Mouse (Mus musculus): ENCODE results near the gene Nrip2. TPM values are rescaled to one million over a fixed set of nuclear protein-coding genes. Genes with fewer than 3 reads are reported as not detected.
A peak's percentile ranks its signal among the peaks of the same experiment; 100 is the strongest.

The Nrip2 gene
- polyA plus RNA-seq, 2 experiments, result 0.70 to 1.5 TPM

GRCm38 (mm10) chr6:128421480-128421879, 22.4 kb downstream of the Nrip2 start:
- H3K9me3 ChIP-seq (ENCODE audit: control insufficient read depth, low read length), result no peaks in the 10 kb centered on the region
- no peaks in the 10 kb centered on the region for H3K27me3 ChIP-seq (ENCODE audit: control insufficient read depth, insufficient read depth, low read length)
- H3K36me3 ChIP-seq (replicated peaks; ENCODE audit: control insufficient read depth, insufficient read depth, low read depth), result no peaks in the 10 kb centered on the region
- H3K4me2 ChIP-seq (ENCODE audit: low read depth), result no peak overlapping the region
- WGBS (ENCODE audit: insufficient replicate concordance), result 86% methylated on average over 3 of the region's 3 CpGs
- H3K9ac ChIP-seq (replicated peaks), result no peak overlapping the region
- peaks cover 0 to 15% of the 10 kb centered on the region in 2 experiments; a peak in 3 of 4 replicates for H3K4me1 ChIP-seq (replicated peaks; ENCODE audit: control insufficient read depth in 2 of 2, insufficient read depth in 2 of 2, low read length in 1 of 2)
- no peak for TF ChIP-seq EP300 (IDR thresholded peaks at IDR 0.05; ENCODE audit: low read depth)
- no peak for TF ChIP-seq CTCF (IDR thresholded peaks at IDR 0.05; ENCODE audit: low read depth)
- H3K27ac ChIP-seq, result no peak overlapping the region
- DNase-seq (ENCODE audit: low read depth in 3 of 3, low spot score in 3 of 3), result no peak
- no peak for ATAC-seq (ENCODE audit: insufficient read depth)
- H3K4me3 ChIP-seq (ENCODE audit: insufficient read depth in 1 of 2, low read depth in 2 of 2, low read length in 2 of 2), result no peak overlapping the region

GRCm38 (mm10) chr6:128423496-128424268, 24.6 kb downstream of the Nrip2 start:
- Histone ChIP-seq H3K36me3 (replicated peaks; ENCODE audit: control insufficient read depth, insufficient read depth, low read depth) (peaks cover under 1% of the 10 kb centered on the region; the same call in 1 of the 2 replicates), H3K27ac (peak overlapping the region; percentile 82), H3K4me3 (ENCODE audit: insufficient read depth in 1 of 2, low read depth in 2 of 2, low read length in 2 of 2) (peak overlapping the region; percentile 64 to 92), H3K4me2 (ENCODE audit: low read depth) (peak overlapping the region; percentile 80), H3K4me1 (replicated peaks; ENCODE audit: control insufficient read depth in 2 of 2, insufficient read depth in 2 of 2, low read length in 1 of 2) (peaks cover 0 to 15% of the 10 kb centered on the region in 2 experiments; a peak in 3 of 4 replicates), H3K9me3 (ENCODE audit: control insufficient read depth, low read length) (no peaks in the 10 kb centered on the region), H3K27me3 (ENCODE audit: control insufficient read depth, insufficient read depth, low read length) (no peaks in the 10 kb centered on the region), H3K9ac (replicated peaks) (peak overlapping the region; percentile 65)
- TF ChIP-seq CTCF (IDR thresholded peaks at IDR 0.05; ENCODE audit: low read depth) (no peak), EP300 (IDR thresholded peaks at IDR 0.05; ENCODE audit: low read depth) (peak; percentile 74)
- WGBS (ENCODE audit: insufficient replicate concordance), result 12% methylated on average over 14 of the region's 16 CpGs
- ATAC-seq (ENCODE audit: insufficient read depth) (peak; percentile 76), DNase-seq (ENCODE audit: low read depth in 3 of 3, low spot score in 3 of 3) (peak; percentile 59 to 66 (median 61))

GRCm38 (mm10) chr6:128424269-128425019, 25.3 kb downstream of the Nrip2 start, which contains the start of gene Itfg2:
Gene Itfg2 (minus strand): TSS chr6:128424931.
- no peak for TF ChIP-seq CTCF (IDR thresholded peaks at IDR 0.05; ENCODE audit: low read depth)
- TF ChIP-seq EP300 (IDR thresholded peaks at IDR 0.05; ENCODE audit: low read depth), result 0 out of 2 replicates have a peak, but pooled peaks have one; percentile 18
- Histone ChIP-seq H3K4me1 (replicated peaks; ENCODE audit: control insufficient read depth in 2 of 2, insufficient read depth in 2 of 2, low read length in 1 of 2) (peaks cover 0 to 15% of the 10 kb centered on the region in 2 experiments; a peak in 3 of 4 replicates), H3K27ac (peak within 1 kb of the TSS; percentile 82), H3K27me3 (ENCODE audit: control insufficient read depth, insufficient read depth, low read length) (no peaks in the 10 kb centered on the region), H3K9ac (replicated peaks) (peak within 1 kb of the TSS; percentile 65), H3K4me2 (ENCODE audit: low read depth) (peak within 1 kb of the TSS; percentile 80), H3K9me3 (ENCODE audit: control insufficient read depth, low read length) (no peaks in the 10 kb centered on the region), H3K36me3 (replicated peaks; ENCODE audit: control insufficient read depth, insufficient read depth, low read depth) (peaks cover 2% of the 10 kb centered on the region; the same call in 1 of the 2 replicates), H3K4me3 (ENCODE audit: insufficient read depth in 1 of 2, low read depth in 2 of 2, low read length in 2 of 2) (peak within 1 kb of the TSS; percentile 64 to 92)
- DNase-seq (ENCODE audit: low read depth in 3 of 3, low spot score in 3 of 3) (peak; percentile 91 to 94 (median 93)), ATAC-seq (ENCODE audit: insufficient read depth) (peak; percentile 93)
- WGBS (ENCODE audit: insufficient replicate concordance), result under 1% methylated on average over 42 of the region's 42 CpGs

GRCm38 (mm10) chr6:128425046-128425445, 25.9 kb downstream of the Nrip2 start:
- Histone ChIP-seq H3K27me3 (ENCODE audit: control insufficient read depth, insufficient read depth, low read length) (no peaks in the 10 kb centered on the region), H3K9ac (replicated peaks) (peak overlapping the region; percentile 65), H3K4me3 (ENCODE audit: insufficient read depth in 1 of 2, low read depth in 2 of 2, low read length in 2 of 2) (peak overlapping the region; percentile 64 to 92), H3K27ac (no peak overlapping the region; the same call in 1 of the 2 replicates), H3K4me1 (replicated peaks; ENCODE audit: control insufficient read depth in 2 of 2, insufficient read depth in 2 of 2, low read length in 1 of 2) (peaks cover 0 to 17% of the 10 kb centered on the region in 2 experiments; a peak in 3 of 4 replicates), H3K4me2 (ENCODE audit: low read depth) (peak overlapping the region; percentile 80), H3K9me3 (ENCODE audit: control insufficient read depth, low read length) (no peaks in the 10 kb centered on the region), H3K36me3 (replicated peaks; ENCODE audit: control insufficient read depth, insufficient read depth, low read depth) (peaks cover 6% of the 10 kb centered on the region)
- TF ChIP-seq EP300 (IDR thresholded peaks at IDR 0.05; ENCODE audit: low read depth) (0 out of 2 replicates have a peak, but pooled peaks have one; percentile 3), CTCF (IDR thresholded peaks at IDR 0.05; ENCODE audit: low read depth) (no peak)
- 15% methylated on average over 9 of the region's 9 CpGs for WGBS (ENCODE audit: insufficient replicate concordance)
- ATAC-seq (ENCODE audit: insufficient read depth), result no peak
- no peak for DNase-seq (ENCODE audit: low read depth in 3 of 3, low spot score in 3 of 3)
